Comparison of ENCODE assay signal across 9 mouse cellular contexts in genomic region chr4:107019027-107019426, GRCm38 (mm10). TPM values are rescaled to one million over a fixed set of nuclear protein-coding genes. Genes with fewer than 3 reads are reported as not detected.
DNase-seq lines count a peak whose midpoint lies in the region; ATAC-seq and TF ChIP-seq lines count a peak whose summit lies in the region.
"Had no signal": no experiment of that assay in that cellular context is flagged by ENCODE, and none has a peak within 500 bp of the region (broad histone marks: within the 10 kb centered on the region; RNA-seq: fewer than 3 reads in every experiment).

No protein-coding gene starts in this region.

- no peak for ATAC-seq in heart, embryonic 13.5 days (ENCODE audit: extremely low read depth, insufficient number of reproducible peaks, low FRiP score, low TSS enrichment)
- ATAC-seq in neural tube, embryonic 13.5 days (ENCODE audit: low read depth): no peak; the same call in 1 of the 2 replicates
- ATAC-seq in activated CD4-positive, CD25-positive, alpha-beta regulatory T cell, adult 4 months: no peak

- H3K4me3 ChIP-seq in heart, embryonic 13.5 days: no peak overlapping the region
- H3K4me3 ChIP-seq in cerebellum, adult 2 months (replicated peaks; ENCODE audit: insufficient read depth, low read depth, low read length): no peak overlapping the region
- no peak overlapping the region for H3K4me3 ChIP-seq in neural tube, embryonic 13.5 days
- H3K4me3 ChIP-seq: liver, embryonic 15.5 days had no signal

- no peaks in the 10 kb centered on the region for H3K9me3 ChIP-seq in heart, embryonic 13.5 days
- H3K9me3 ChIP-seq in neural tube, embryonic 13.5 days: no peaks in the 10 kb centered on the region
- H3K9me3 ChIP-seq: liver, embryonic 15.5 days had no signal

- 38% methylated on average over 7 of the region's 7 CpGs for WGBS in heart, embryonic 13.5 days
- 8% methylated on average over 7 of the region's 7 CpGs for WGBS in cerebellum, adult 2 months
- 5% methylated on average over 7 of the region's 7 CpGs for WGBS in neural tube, embryonic 13.5 days

- no peak for DNase-seq in heart, adult 8-10 months (ENCODE audit: low spot score)
- DNase-seq in cerebellum, adult 2 months: peak; percentile 72 to 77
- DNase-seq in heart, postnatal 10 days: peak; percentile 51 to 62
- DNase-seq in layer of hippocampus, postnatal 14 days (ENCODE audit: low spot score in 2 of 2): peak; percentile 55 to 61
- no peak for DNase-seq in testis, postnatal 10 days (ENCODE audit: low spot score)

- TF ChIP-seq CTCF in cerebellum, adult 2 months (IDR thresholded peaks at IDR 0.05; ENCODE audit: borderline replicate concordance, insufficient read depth, low read depth, low read length): no peak

- 0 out of 2 replicates have a peak, but pooled peaks cover 5% of the 10 kb centered on the region for H3K36me3 ChIP-seq in heart, embryonic 13.5 days
- H3K36me3 ChIP-seq in neural tube, embryonic 13.5 days: no peaks in the 10 kb centered on the region

- TF ChIP-seq POLR2A in cerebellum, adult 2 months (IDR thresholded peaks at IDR 0.05; ENCODE audit: borderline replicate concordance, insufficient read depth, low read length): no peak

- H3K27me3 ChIP-seq in heart, embryonic 13.5 days (replicated peaks): no peaks in the 10 kb centered on the region
- H3K27me3 ChIP-seq in cerebellum, adult 2 months (ENCODE audit: control insufficient read depth, insufficient read depth, low read length): no peaks in the 10 kb centered on the region
- H3K27me3 ChIP-seq in neural tube, embryonic 13.5 days: no peaks in the 10 kb centered on the region
- H3K27me3 ChIP-seq: liver, embryonic 15.5 days had no signal

- H3K4me2 ChIP-seq in heart, embryonic 13.5 days: no peak overlapping the region
- H3K4me2 ChIP-seq in neural tube, embryonic 13.5 days: no peak overlapping the region
- H3K4me2 ChIP-seq: liver, embryonic 15.5 days had no signal

- peaks cover 80% of the 10 kb centered on the region for H3K4me1 ChIP-seq in heart, embryonic 13.5 days
- peaks cover 60% of the 10 kb centered on the region for H3K4me1 ChIP-seq in cerebellum, adult 2 months (ENCODE audit: control insufficient read depth, insufficient read depth, low read length)
- peaks cover 100% of the 10 kb centered on the region for H3K4me1 ChIP-seq in neural tube, embryonic 13.5 days (replicated peaks)

- H3K27ac ChIP-seq in heart, embryonic 13.5 days (replicated peaks): peak overlapping the region; percentile 54
- H3K27ac ChIP-seq in cerebellum, adult 2 months (ENCODE audit: insufficient read depth, low read length): no peak overlapping the region
- peak overlapping the region; percentile 72 for H3K27ac ChIP-seq in neural tube, embryonic 13.5 days (replicated peaks)
- H3K27ac ChIP-seq: liver, embryonic 15.5 days had no signal

- intact Hi-C loops in heart, postnatal 10 days (cut with DNase I): no loop called here

- H3K9ac ChIP-seq in heart, embryonic 13.5 days: peak overlapping the region; percentile 6
- H3K9ac ChIP-seq in neural tube, embryonic 13.5 days: peak overlapping the region; percentile 34; the same call in 1 of the 2 replicates
- H3K9ac ChIP-seq: liver, embryonic 15.5 days had no signal

RNA-seq across cellular contexts. Expression of gene Mrpl37, which starts 47.6 kb away (rescaled TPM):
- 86.4 and 91.1 TPM in 2 replicates for polyA plus RNA-seq in heart, embryonic 13.5 days (2015; fragmentation: Nextera tagmentation; extraction: Ambion mirVana)
- total RNA-seq in heart, adult 8-10 months (2022): 100 to 1,000 TPM in 1 of 4 experiments, 10 to 100 TPM in 3; 93.9 to 102 (median 96.0) TPM
- polyA plus RNA-seq in cerebellum, adult 2 months (2012; rRNA removed): 99.5 and 107 TPM in 2 replicates
- 10 to 100 TPM; 84.2 to 87.3 TPM for total RNA-seq in heart, postnatal 10 days (2021)
- 10 to 100 TPM; 66.5 to 69.1 TPM for total RNA-seq in layer of hippocampus, postnatal 14 days (2021)
- 76.9 and 80.9 TPM in 2 replicates for polyA plus RNA-seq in neural tube, embryonic 13.5 days (2015; fragmentation: Nextera tagmentation; extraction: Ambion mirVana)
- polyA plus RNA-seq in activated CD4-positive, CD25-positive, alpha-beta regulatory T cell, adult 4 months (2017; shearing (Covaris generic)): 10 to 100 TPM; 36.0 to 43.2 TPM

RNA-seq across cellular contexts. Expression of gene Cyb5rl, which starts 47.8 kb away (rescaled TPM):
- 4.3 and 4.6 TPM in 2 replicates for polyA plus RNA-seq in heart, embryonic 13.5 days (2015; fragmentation: Nextera tagmentation; extraction: Ambion mirVana)
- total RNA-seq in heart, adult 8-10 months (2022): 10 to 100 TPM; 24.2 to 35.1 (median 27.8) TPM
- polyA plus RNA-seq in cerebellum, adult 2 months (2012; rRNA removed): 5.5 and 5.7 TPM in 2 replicates
- 10 to 100 TPM; 11.4 to 12.0 TPM for total RNA-seq in heart, postnatal 10 days (2021)
- 10 to 100 TPM; 11.0 to 12.4 TPM for total RNA-seq in layer of hippocampus, postnatal 14 days (2021)
- polyA plus RNA-seq in neural tube, embryonic 13.5 days (2015; fragmentation: Nextera tagmentation; extraction: Ambion mirVana): 4.5 and 6.9 TPM in 2 replicates
- polyA plus RNA-seq in activated CD4-positive, CD25-positive, alpha-beta regulatory T cell, adult 4 months (2017; shearing (Covaris generic)): 1 to 10 TPM; 6.1 to 8.5 TPM

Comparison
In these comparisons a context has a peak if more than half of its experiments do, and no peak if none do; other contexts are left out.
1. DNase-seq: peak in cerebellum, adult 2 months (2 of 2), heart, postnatal 10 days (2 of 2) and layer of hippocampus, postnatal 14 days (2 of 2); none in heart, adult 8-10 months (single experiment) and testis, postnatal 10 days (single experiment).